Mouse (Mus musculus): ENCODE measurements around the gene Coq8a. TPM values are rescaled to one million over a fixed set of nuclear protein-coding genes. Genes with fewer than 3 reads are reported as not detected.

Gene Coq8a
- polyA plus RNA-seq, 1 experiment from 2014 or later: 1.4 TPM

GRCm38 (mm10) chr1:180140970-180141369, 58.4 kb downstream of the Coq8a start:
- 97% methylated on average over 2 of the region's 2 CpGs for WGBS
- no peaks in the 10 kb centered on the region for H3K4me1 ChIP-seq (replicated peaks; ENCODE audit: control insufficient read depth, insufficient read depth, low read length)
- DNase-seq (ENCODE audit: low spot score): no peak
- peaks cover 3% of the 10 kb centered on the region; the same call in 1 of the 2 replicates for H3K36me3 ChIP-seq (ENCODE audit: control insufficient read depth, insufficient read depth, low read length)
- H3K4me3 ChIP-seq (ENCODE audit: low read depth, low read length): no peak overlapping the region
- no peak for ATAC-seq (replicated peaks; ENCODE audit: low FRiP score)
- H3K9ac ChIP-seq (ENCODE audit: low read length): no peak overlapping the region
- no peak overlapping the region for H3K4me2 ChIP-seq (ENCODE audit: low read depth, low read length, severe bottlenecking)
- no peak overlapping the region for H3K27ac ChIP-seq (ENCODE audit: low read depth, low read length)
- H3K9me3 ChIP-seq (ENCODE audit: control insufficient read depth, low read length): no peaks in the 10 kb centered on the region
- H3K27me3 ChIP-seq (ENCODE audit: control insufficient read depth, insufficient read depth, low read length): no peaks in the 10 kb centered on the region

GRCm38 (mm10) chr1:180139158-180139557, 60.2 kb downstream of the Coq8a start:
- no peaks in the 10 kb centered on the region for H3K4me1 ChIP-seq (replicated peaks; ENCODE audit: control insufficient read depth, insufficient read depth, low read length)
- WGBS: 89% methylated on average over 4 of the region's 4 CpGs
- H3K9me3 ChIP-seq (ENCODE audit: control insufficient read depth, low read length): no peaks in the 10 kb centered on the region
- DNase-seq (ENCODE audit: low spot score) (no peak), ATAC-seq (replicated peaks; ENCODE audit: low FRiP score) (no peak)
- no peak overlapping the region for H3K27ac ChIP-seq (ENCODE audit: low read depth, low read length)
- H3K27me3 ChIP-seq (ENCODE audit: control insufficient read depth, insufficient read depth, low read length): no peaks in the 10 kb centered on the region
- no peak overlapping the region for H3K4me2 ChIP-seq (ENCODE audit: low read depth, low read length, severe bottlenecking)
- H3K4me3 ChIP-seq (ENCODE audit: low read depth, low read length): no peak overlapping the region
- H3K9ac ChIP-seq (ENCODE audit: low read length): no peak overlapping the region
- peaks cover 3% of the 10 kb centered on the region; the same call in 1 of the 2 replicates for H3K36me3 ChIP-seq (ENCODE audit: control insufficient read depth, insufficient read depth, low read length)

- WGBS: 92% methylated on average over 4 of the region's 4 CpGs
- Histone ChIP-seq H3K4me3 (ENCODE audit: low read depth, low read length) (no peak overlapping the region), H3K27me3 (ENCODE audit: control insufficient read depth, insufficient read depth, low read length) (no peaks in the 10 kb centered on the region), H3K4me1 (replicated peaks; ENCODE audit: control insufficient read depth, insufficient read depth, low read length) (no peaks in the 10 kb centered on the region), H3K9me3 (ENCODE audit: control insufficient read depth, low read length) (no peaks in the 10 kb centered on the region), H3K9ac (ENCODE audit: low read length) (no peak overlapping the region), H3K36me3 (ENCODE audit: control insufficient read depth, insufficient read depth, low read length) (no peaks in the 10 kb centered on the region), H3K4me2 (ENCODE audit: low read depth, low read length, severe bottlenecking) (no peak overlapping the region), H3K27ac (ENCODE audit: low read depth, low read length) (no peak overlapping the region)
- no peak for ATAC-seq (replicated peaks; ENCODE audit: low FRiP score)
- DNase-seq (ENCODE audit: low spot score): no peak
Observed at GRCm38 (mm10) chr1:180132187-180132586, 67.2 kb downstream of the Coq8a start.

- ATAC-seq (replicated peaks; ENCODE audit: low FRiP score) (no peak), DNase-seq (ENCODE audit: low spot score) (no peak)
- Histone ChIP-seq H3K4me1 (replicated peaks; ENCODE audit: control insufficient read depth, insufficient read depth, low read length) (no peaks in the 10 kb centered on the region), H3K27ac (ENCODE audit: low read depth, low read length) (no peak overlapping the region), H3K27me3 (ENCODE audit: control insufficient read depth, insufficient read depth, low read length) (no peaks in the 10 kb centered on the region), H3K9me3 (ENCODE audit: control insufficient read depth, low read length) (no peaks in the 10 kb centered on the region), H3K36me3 (ENCODE audit: control insufficient read depth, insufficient read depth, low read length) (no peaks in the 10 kb centered on the region), H3K4me3 (ENCODE audit: low read depth, low read length) (no peak overlapping the region), H3K4me2 (ENCODE audit: low read depth, low read length, severe bottlenecking) (no peak overlapping the region), H3K9ac (ENCODE audit: low read length) (no peak overlapping the region)
- 67% methylated on average over 3 of the region's 3 CpGs for WGBS
Observed at GRCm38 (mm10) chr1:180131402-180131801, 68.0 kb downstream of the Coq8a start.

GRCm38 (mm10) chr1:180128077-180128792, 71.2 kb downstream of the Coq8a start:
- no peaks in the 10 kb centered on the region for H3K36me3 ChIP-seq (ENCODE audit: control insufficient read depth, insufficient read depth, low read length)
- H3K27ac ChIP-seq (ENCODE audit: low read depth, low read length): no peak overlapping the region
- no peak overlapping the region for H3K9ac ChIP-seq (ENCODE audit: low read length)
- no peaks in the 10 kb centered on the region for H3K9me3 ChIP-seq (ENCODE audit: control insufficient read depth, low read length)
- DNase-seq (ENCODE audit: low spot score): no peak
- WGBS: 96% methylated on average over 5 of the region's 5 CpGs
- no peaks in the 10 kb centered on the region for H3K4me1 ChIP-seq (replicated peaks; ENCODE audit: control insufficient read depth, insufficient read depth, low read length)
- H3K4me3 ChIP-seq (ENCODE audit: low read depth, low read length): no peak overlapping the region
- no peak overlapping the region for H3K4me2 ChIP-seq (ENCODE audit: low read depth, low read length, severe bottlenecking)
- no peaks in the 10 kb centered on the region for H3K27me3 ChIP-seq (ENCODE audit: control insufficient read depth, insufficient read depth, low read length)
- ATAC-seq (replicated peaks; ENCODE audit: low FRiP score): no peak

- H3K4me3 ChIP-seq (ENCODE audit: low read depth, low read length): no peak overlapping the region
- ATAC-seq (replicated peaks; ENCODE audit: low FRiP score): no peak
- H3K4me2 ChIP-seq (ENCODE audit: low read depth, low read length, severe bottlenecking): no peak overlapping the region
- no peak overlapping the region for H3K9ac ChIP-seq (ENCODE audit: low read length)
- H3K9me3 ChIP-seq (ENCODE audit: control insufficient read depth, low read length): no peaks in the 10 kb centered on the region
- H3K36me3 ChIP-seq (ENCODE audit: control insufficient read depth, insufficient read depth, low read length): no peaks in the 10 kb centered on the region; the same call in 1 of the 2 replicates
- 89% methylated on average over 8 of the region's 8 CpGs for WGBS
- no peaks in the 10 kb centered on the region for H3K4me1 ChIP-seq (replicated peaks; ENCODE audit: control insufficient read depth, insufficient read depth, low read length)
- DNase-seq (ENCODE audit: low spot score): no peak
- H3K27ac ChIP-seq (ENCODE audit: low read depth, low read length): no peak overlapping the region
- no peaks in the 10 kb centered on the region for H3K27me3 ChIP-seq (ENCODE audit: control insufficient read depth, insufficient read depth, low read length)
Observed at GRCm38 (mm10) chr1:180118233-180118632, 81.2 kb downstream of the Coq8a start.

GRCm38 (mm10) chr1:180116525-180116924, 82.9 kb downstream of the Coq8a start:
- ATAC-seq (replicated peaks; ENCODE audit: low FRiP score) (no peak), DNase-seq (ENCODE audit: low spot score) (peak; percentile 55)
- H3K9ac ChIP-seq (ENCODE audit: low read length): no peak overlapping the region
- 79% methylated on average over 1 of the region's 1 CpGs for WGBS
- no peaks in the 10 kb centered on the region; the same call in 1 of the 2 replicates for H3K36me3 ChIP-seq (ENCODE audit: control insufficient read depth, insufficient read depth, low read length)
- no peak overlapping the region for H3K4me3 ChIP-seq (ENCODE audit: low read depth, low read length)
- no peak overlapping the region for H3K4me2 ChIP-seq (ENCODE audit: low read depth, low read length, severe bottlenecking)
- no peaks in the 10 kb centered on the region for H3K9me3 ChIP-seq (ENCODE audit: control insufficient read depth, low read length)
- no peaks in the 10 kb centered on the region for H3K4me1 ChIP-seq (replicated peaks; ENCODE audit: control insufficient read depth, insufficient read depth, low read length)
- no peak overlapping the region for H3K27ac ChIP-seq (ENCODE audit: low read depth, low read length)
- no peaks in the 10 kb centered on the region for H3K27me3 ChIP-seq (ENCODE audit: control insufficient read depth, insufficient read depth, low read length)
